Comparison of ENCODE assay signal across 8 mouse cellular contexts in genomic region chr19:45014981-45015402, GRCm38 (mm10). TPM values are rescaled to one million over a fixed set of nuclear protein-coding genes. Genes with fewer than 3 reads are reported as not detected.
DNase-seq lines count a peak whose midpoint lies in the region; ATAC-seq and TF ChIP-seq lines count a peak whose summit lies in the region.

No protein-coding gene starts in this region.

- peaks cover 27% of the 10 kb centered on the region for H3K79me2 ChIP-seq in C2C12 (ENCODE audit: control insufficient read depth, insufficient read depth)

- no peak for TF ChIP-seq CTCF in C2C12 (IDR thresholded peaks at IDR 0.05; ENCODE audit: control insufficient read depth, insufficient read depth, insufficient read length)
- no peak for TF ChIP-seq CTCF in heart, postnatal 0 days (IDR thresholded peaks at IDR 0.05; ENCODE audit: low read depth)

- peak overlapping the region; percentile 91 for H3K4me2 ChIP-seq in heart, postnatal 0 days (ENCODE audit: low read depth, low read length)

- H3K9me3 ChIP-seq in erythroblast, embryonic 14.5 days (ENCODE audit: control insufficient read depth, low read length): no peaks in the 10 kb centered on the region
- no peaks in the 10 kb centered on the region for H3K9me3 ChIP-seq in heart, postnatal 0 days (replicated peaks; ENCODE audit: control insufficient read depth, low read length)

- peak overlapping the region; percentile 38 for H3K4me3 ChIP-seq in C2C12 (ENCODE audit: insufficient read depth, poor library complexity, severe bottlenecking)
- H3K4me3 ChIP-seq in erythroblast, embryonic 14.5 days (replicated peaks): peak overlapping the region; percentile 59
- H3K4me3 ChIP-seq in heart, postnatal 0 days (ENCODE audit: low read depth, low read length): peak overlapping the region; percentile 73

- peak; percentile 3; the same call in 1 of the 2 replicates for ATAC-seq in heart, postnatal 0 days (ENCODE audit: insufficient read depth, low read depth)
- ATAC-seq in megakaryocyte, adult 5-6 weeks (ENCODE audit: poor library complexity, severe bottlenecking): peak; percentile 16; the same call in 1 of the 2 replicates

- H3K4me1 ChIP-seq in erythroblast, embryonic 14.5 days (ENCODE audit: control insufficient read depth): peaks cover 44% of the 10 kb centered on the region
- peaks cover 9% of the 10 kb centered on the region for H3K4me1 ChIP-seq in heart, postnatal 0 days (ENCODE audit: control insufficient read depth, insufficient read depth)

- DNase-seq in adrenal gland, adult 2 months: peak; percentile 88
- peak; percentile 47 for DNase-seq in heart, postnatal 0 days (ENCODE audit: low spot score)
- peak; percentile 81 to 92 for DNase-seq in kidney, postnatal 25 days
- peak; percentile 33 for DNase-seq in thymus, postnatal 0 days (ENCODE audit: low spot score)
- DNase-seq in frontal cortex, postnatal 14 days (ENCODE audit: low spot score in 2 of 2): no peak

- peak overlapping the region; percentile 94 for H3K9ac ChIP-seq in heart, postnatal 0 days (replicated peaks; ENCODE audit: low read depth, low read length)

- H3K27me3 ChIP-seq in C2C12 (ENCODE audit: control insufficient read depth, insufficient read depth, insufficient read length): no peaks in the 10 kb centered on the region
- H3K27me3 ChIP-seq in erythroblast, embryonic 14.5 days (ENCODE audit: control insufficient read depth): peaks cover 42% of the 10 kb centered on the region
- H3K27me3 ChIP-seq in heart, postnatal 0 days (ENCODE audit: control insufficient read depth, insufficient read depth, low read length): no peaks in the 10 kb centered on the region

- H3ac ChIP-seq in C2C12 (ENCODE audit: control insufficient read depth, insufficient read length, low read depth): peak overlapping the region; percentile 32

- peaks cover 23% of the 10 kb centered on the region for H3K36me3 ChIP-seq in C2C12 (ENCODE audit: control insufficient read depth, insufficient read depth)
- H3K36me3 ChIP-seq in erythroblast, embryonic 14.5 days (ENCODE audit: control insufficient read depth): peaks cover 28% of the 10 kb centered on the region
- peaks cover 24% of the 10 kb centered on the region for H3K36me3 ChIP-seq in heart, postnatal 0 days (replicated peaks; ENCODE audit: control insufficient read depth, insufficient read depth, low read length)

- no peak for TF ChIP-seq EP300 in heart, postnatal 0 days (IDR thresholded peaks at IDR 0.05; ENCODE audit: low read depth)

- peak overlapping the region; percentile 97 for H3K27ac ChIP-seq in heart, postnatal 0 days (ENCODE audit: low read depth)

- under 1% methylated on average over 25 of the region's 25 CpGs for WGBS in heart, postnatal 0 days

- peaks cover 18% of the 10 kb centered on the region for H3K79me3 ChIP-seq in C2C12 (ENCODE audit: low read depth)

TF ChIP-seq in C2C12, 6 proteins besides CTCF, POLR2A, EP300 and RAD21:
- TF ChIP-seq USF1 (IDR thresholded peaks at IDR 0.05; ENCODE audit: low read depth) (no peak), MAX (IDR thresholded peaks at IDR 0.05) (no peak), FOSL1 (IDR thresholded peaks at IDR 0.05; ENCODE audit: insufficient read depth, low read length, poor library complexity, severe bottlenecking) (no peak), MYOG (IDR thresholded peaks at IDR 0.05; ENCODE audit: control insufficient read depth, extremely low read depth, insufficient read length) (no peak), MYOD1 (IDR thresholded peaks at IDR 0.05; ENCODE audit: control insufficient read depth, insufficient read length, low read depth) (no peak), CEBPB (IDR thresholded peaks at IDR 0.05; ENCODE audit: low read depth) (no peak)

RNA-seq across cellular contexts. Expression of gene Lzts2, which starts 0.8 kb away (rescaled TPM):
- 59.2 TPM for polyA plus RNA-seq in C2C12 (2012; fragmentation: generic; extraction: Trizol)
- total RNA-seq in adrenal gland, adult 2 months (2021): 100 to 1,000 TPM in 1 of 2 experiments, 10 to 100 TPM in 1; 52.8 to 111 TPM
- polyA plus RNA-seq in adrenal gland, adult 2 months (2012; rRNA removed): 313 and 342 TPM in 2 replicates
- polyA plus RNA-seq in erythroblast, embryonic 14.5 days (2012): 0.29 and 0.33 TPM in 2 replicates
- 76.5 and 127 TPM in 2 replicates for total RNA-seq in heart, postnatal 0 days (2014; rRNA removed; ENCODE audit: low replicate concordance)
- 29.7 TPM in 2 replicates for polyA plus RNA-seq in heart, postnatal 0 days (2015; fragmentation: Nextera tagmentation; extraction: Ambion mirVana)
- 0.32 and 0.36 TPM in 2 replicates for total RNA-seq in megakaryocyte, adult 5-6 weeks (2015)
- total RNA-seq in megakaryocyte, adult 5-6 weeks (2017): 0.37 and 0.51 TPM in 2 replicates
- polyA plus RNA-seq in thymus, postnatal 0 days (2015; fragmentation: Nextera tagmentation; extraction: Ambion mirVana): 12.5 and 13.2 TPM in 2 replicates

RNA-seq across cellular contexts. Expression of gene Mrpl43, which starts 8.8 kb away (rescaled TPM):
- polyA plus RNA-seq in C2C12 (2012; fragmentation: generic; extraction: Trizol): 63.0 TPM
- 10 to 100 TPM; 45.2 to 55.1 TPM for total RNA-seq in adrenal gland, adult 2 months (2021)
- polyA plus RNA-seq in adrenal gland, adult 2 months (2012; rRNA removed): 196 and 208 TPM in 2 replicates
- polyA plus RNA-seq in erythroblast, embryonic 14.5 days (2012): 7.0 and 7.7 TPM in 2 replicates
- 75.4 and 76.4 TPM in 2 replicates for total RNA-seq in heart, postnatal 0 days (2014; rRNA removed; ENCODE audit: low replicate concordance)
- polyA plus RNA-seq in heart, postnatal 0 days (2015; fragmentation: Nextera tagmentation; extraction: Ambion mirVana): 82.5 and 83.7 TPM in 2 replicates
- 35.9 and 47.9 TPM in 2 replicates for total RNA-seq in megakaryocyte, adult 5-6 weeks (2015)
- 25.3 and 29.3 TPM in 2 replicates for total RNA-seq in megakaryocyte, adult 5-6 weeks (2017)
- 89.1 and 102 TPM in 2 replicates for polyA plus RNA-seq in thymus, postnatal 0 days (2015; fragmentation: Nextera tagmentation; extraction: Ambion mirVana)

RNA-seq across cellular contexts. Expression of gene Twnk, which starts 9.5 kb away (rescaled TPM):
- 12.1 TPM for polyA plus RNA-seq in C2C12 (2012; fragmentation: generic; extraction: Trizol)
- total RNA-seq in adrenal gland, adult 2 months (2021): 10 to 100 TPM; 24.7 to 37.1 TPM
- 7.5 and 9.6 TPM in 2 replicates for polyA plus RNA-seq in adrenal gland, adult 2 months (2012; rRNA removed)
- 0.17 and 0.29 TPM in 2 replicates for polyA plus RNA-seq in erythroblast, embryonic 14.5 days (2012)
- total RNA-seq in heart, postnatal 0 days (2014; rRNA removed; ENCODE audit: low replicate concordance): 12.9 and 13.0 TPM in 2 replicates
- 14.0 and 14.9 TPM in 2 replicates for polyA plus RNA-seq in heart, postnatal 0 days (2015; fragmentation: Nextera tagmentation; extraction: Ambion mirVana)
- total RNA-seq in megakaryocyte, adult 5-6 weeks (2015): 6.2 and 6.3 TPM in 2 replicates
- total RNA-seq in megakaryocyte, adult 5-6 weeks (2017): 6.5 and 6.8 TPM in 2 replicates
- 13.4 and 15.5 TPM in 2 replicates for polyA plus RNA-seq in thymus, postnatal 0 days (2015; fragmentation: Nextera tagmentation; extraction: Ambion mirVana)

RNA-seq across cellular contexts. Expression of gene Sema4g, which starts 26.1 kb away (rescaled TPM):
- polyA plus RNA-seq in C2C12 (2012; fragmentation: generic; extraction: Trizol): 0.30 TPM
- total RNA-seq in adrenal gland, adult 2 months (2021): 1 to 10 TPM; 6.3 to 7.7 TPM
- 9.4 and 13.4 TPM in 2 replicates for polyA plus RNA-seq in adrenal gland, adult 2 months (2012; rRNA removed)
- polyA plus RNA-seq in erythroblast, embryonic 14.5 days (2012): 0.05 TPM in 2 replicates
- 0.85 and 1.1 TPM in 2 replicates for total RNA-seq in heart, postnatal 0 days (2014; rRNA removed; ENCODE audit: low replicate concordance)
- polyA plus RNA-seq in heart, postnatal 0 days (2015; fragmentation: Nextera tagmentation; extraction: Ambion mirVana): 0.10 and 0.14 TPM in 2 replicates
- total RNA-seq in megakaryocyte, adult 5-6 weeks (2015): not detected in 2 replicates
- not detected in 2 replicates for total RNA-seq in megakaryocyte, adult 5-6 weeks (2017)
- polyA plus RNA-seq in thymus, postnatal 0 days (2015; fragmentation: Nextera tagmentation; extraction: Ambion mirVana): 0.62 and 1.2 TPM in 2 replicates

RNA-seq across cellular contexts. Expression of gene Pdzd7, which starts 30.5 kb away (rescaled TPM):
- polyA plus RNA-seq in C2C12 (2012; fragmentation: generic; extraction: Trizol): 0.14 TPM
- under 1 TPM in 1 of 2 experiments, not detected in 1; 0.09 TPM for total RNA-seq in adrenal gland, adult 2 months (2021)
- 0.62 and 0.65 TPM in 2 replicates for polyA plus RNA-seq in adrenal gland, adult 2 months (2012; rRNA removed)
- not detected in 2 replicates for polyA plus RNA-seq in erythroblast, embryonic 14.5 days (2012)
- total RNA-seq in heart, postnatal 0 days (2014; rRNA removed; ENCODE audit: low replicate concordance): 0.65 TPM in 1 of 2 replicates, not detected in the other
- 0.10 and 0.11 TPM in 2 replicates for polyA plus RNA-seq in heart, postnatal 0 days (2015; fragmentation: Nextera tagmentation; extraction: Ambion mirVana)
- not detected in 2 replicates for total RNA-seq in megakaryocyte, adult 5-6 weeks (2015)
- not detected in 2 replicates for total RNA-seq in megakaryocyte, adult 5-6 weeks (2017)
- polyA plus RNA-seq in thymus, postnatal 0 days (2015; fragmentation: Nextera tagmentation; extraction: Ambion mirVana): 0.05 and 0.08 TPM in 2 replicates

Comparison
In these comparisons a context has a peak if more than half of its experiments do, and no peak if none do; other contexts are left out.
1. DNase-seq: peak in adrenal gland, adult 2 months (single experiment), heart, postnatal 0 days (single experiment), kidney, postnatal 25 days (2 of 2) and thymus, postnatal 0 days (single experiment); none in frontal cortex, postnatal 14 days (0 of 2).
2. RNA of gene Lzts2, which starts 0.8 kb away (polyA plus RNA-seq): 313 to 342 TPM in adrenal gland, adult 2 months, 59.2 TPM in C2C12 (single experiment), 29.7 TPM in heart, postnatal 0 days and 12.5 to 13.2 TPM in thymus, postnatal 0 days; 0.29 to 0.33 TPM in erythroblast, embryonic 14.5 days; every median in the first group is over 10 times any median in the second.
3. Peak in every context shown above with its lines, with median percentiles within 50 percentile points of each other: H3K4me3 ChIP-seq.